Mouse (Mus musculus): Measurements from ENCODE around the gene Epm2a.
"Not testable (repeated sequence)": the region's sequence is repeated elsewhere in the genome, so short reads cannot be mapped to it uniquely, and the experiment has no call there.

The Epm2a gene

GRCm38 (mm10) chr10:11343205-11344141 is at the start of gene Epm2a:
Gene Epm2a, plus strand, starts transcription at chr10:11343404.
- peak; percentile 27 to 44 for DNase-seq (ENCODE audit: low read depth in 1 of 2, low spot score in 2 of 2)

- DNase-seq (ENCODE audit: low read depth in 1 of 2, low spot score in 2 of 2): no peak
Observed at GRCm38 (mm10) chr10:11298418-11298817, 44.8 kb upstream of the Epm2a start.

GRCm38 (mm10) chr10:11305365-11306053 is 37.7 kb upstream of the Epm2a start:
- DNase-seq (ENCODE audit: low read depth in 1 of 2, low spot score in 2 of 2): no peak

- no peak for DNase-seq (ENCODE audit: low read depth in 1 of 2, low spot score in 2 of 2)
Observed at GRCm38 (mm10) chr10:11306054-11306367, 37.2 kb upstream of the Epm2a start.

- no peak for DNase-seq (ENCODE audit: low read depth in 1 of 2, low spot score in 2 of 2)
Observed at GRCm38 (mm10) chr10:11309866-11310265, 33.3 kb upstream of the Epm2a start.

GRCm38 (mm10) chr10:11310481-11310880 is 32.7 kb upstream of the Epm2a start:
- DNase-seq (ENCODE audit: low read depth in 1 of 2, low spot score in 2 of 2): no peak

- DNase-seq (ENCODE audit: low read depth in 1 of 2, low spot score in 2 of 2): not testable (repeated sequence)
Observed at GRCm38 (mm10) chr10:11317856-11318454, 25.2 kb upstream of the Epm2a start.

GRCm38 (mm10) chr10:11319446-11319970 is 23.7 kb upstream of the Epm2a start:
- DNase-seq (ENCODE audit: low read depth in 1 of 2, low spot score in 2 of 2): no peak

GRCm38 (mm10) chr10:11322316-11322715 is 20.9 kb upstream of the Epm2a start:
- DNase-seq (ENCODE audit: low read depth in 1 of 2, low spot score in 2 of 2): no peak

GRCm38 (mm10) chr10:11323202-11323898 is 19.9 kb upstream of the Epm2a start:
- DNase-seq (ENCODE audit: low read depth in 1 of 2, low spot score in 2 of 2): no peak

GRCm38 (mm10) chr10:11326526-11326925 is 16.7 kb upstream of the Epm2a start:
- no peak for DNase-seq (ENCODE audit: low read depth in 1 of 2, low spot score in 2 of 2)

GRCm38 (mm10) chr10:11344536-11345468 is 1.6 kb downstream of the Epm2a start:
- no peak for DNase-seq (ENCODE audit: low read depth in 1 of 2, low spot score in 2 of 2)

- DNase-seq (ENCODE audit: low read depth in 1 of 2, low spot score in 2 of 2): not testable (repeated sequence)
Observed at GRCm38 (mm10) chr10:11350243-11350974, 7.2 kb downstream of the Epm2a start.

- no peak for DNase-seq (ENCODE audit: low read depth in 1 of 2, low spot score in 2 of 2)
Observed at GRCm38 (mm10) chr10:11354609-11355008, 11.4 kb downstream of the Epm2a start.

- no peak for DNase-seq (ENCODE audit: low read depth in 1 of 2, low spot score in 2 of 2)
Observed at GRCm38 (mm10) chr10:11361985-11362692, 18.9 kb downstream of the Epm2a start.

- no peak for DNase-seq (ENCODE audit: low read depth in 1 of 2, low spot score in 2 of 2)
Observed at GRCm38 (mm10) chr10:11362896-11363487, 19.8 kb downstream of the Epm2a start.

- no peak for DNase-seq (ENCODE audit: low read depth in 1 of 2, low spot score in 2 of 2)
Observed at GRCm38 (mm10) chr10:11381302-11381701, 38.1 kb downstream of the Epm2a start.

- DNase-seq (ENCODE audit: low read depth in 1 of 2, low spot score in 2 of 2): no peak
Observed at GRCm38 (mm10) chr10:11410926-11411325, 67.7 kb downstream of the Epm2a start.

Data from monocyte, adult 2 months (primary cell).